Mouse (Mus musculus) lung, adult 10 weeks (tissue): ENCODE data around the gene Usp40. TPM values are rescaled to one million over a fixed set of nuclear protein-coding genes. Genes with fewer than 3 reads are reported as not detected.

Experiments used
- polyA plus RNA-seq: library from polyadenylated mRNA; stranded (reverse); fragments of 350-450 nt; fragmentation: Illumina TruSeq; extraction: RNeasy Lipid Tissue Mini Kit (QIAGEN cat#74804); gene quantifications from one replicate; pipeline ENCODE4 v1.2.3, GENCODE M21; 2014; ENCODE audit warnings: low read depth, low replicate concordance; ENCODE audit not compliant: insufficient read depth

The Usp40 gene
- polyA plus RNA-seq, result 5.5 TPM

GRCm38 (mm10) chr1:88008211-88008697 lies at the start of gene Usp40:
Usp40 (minus strand) TSS chr1:88008551.

DNA sequence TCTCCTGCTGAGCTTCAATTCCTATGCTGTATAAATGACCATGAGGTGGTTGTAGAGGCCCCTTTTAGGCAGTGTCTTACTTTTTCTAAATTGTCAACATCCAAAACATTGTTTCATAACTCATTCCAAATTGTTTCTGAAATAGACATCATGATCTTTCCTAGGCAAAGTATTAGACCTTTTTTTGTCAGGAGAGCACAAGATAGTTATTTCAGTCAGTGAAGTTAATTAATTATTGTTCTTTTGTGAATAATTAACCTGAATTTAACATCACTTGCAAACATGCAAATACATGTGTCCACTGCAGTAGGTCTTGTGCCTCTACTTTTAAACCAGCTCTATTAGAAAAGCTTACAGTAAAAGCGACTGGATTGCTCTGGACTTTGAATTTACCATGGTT lies 46.7 kb upstream of the Usp40 start, which contains the start of gene Ugt1a10:
Ugt1a10 (plus strand) TSS at position 301 of the 400 bp plus-strand sequence.

Other genes with a start within 250 kb of the Usp40 start
- 0.13 TPM for gene Sag, start 204.9 kb downstream of the Usp40 start, polyA plus RNA-seq
- gene Dgkd, start 155.3 kb downstream of the Usp40 start, polyA plus RNA-seq, result 24.4 TPM
- gene Ugt1a10, start 46.8 kb upstream of the Usp40 start, polyA plus RNA-seq, result not detected
- gene Ugt1a9, start 62.2 kb upstream of the Usp40 start, polyA plus RNA-seq, result not detected
- not detected for gene Ugt1a8, start 79.3 kb upstream of the Usp40 start, polyA plus RNA-seq
- gene Ugt1a7c, start 86.5 kb upstream of the Usp40 start, polyA plus RNA-seq, result 3.0 TPM
- 2.4 TPM for gene Ugt1a6b, start 94.7 kb upstream of the Usp40 start, polyA plus RNA-seq
- gene Ugt1a6a, start 126.3 kb upstream of the Usp40 start, polyA plus RNA-seq, result 25.8 TPM
- gene Ugt1a5, start 157.5 kb upstream of the Usp40 start, polyA plus RNA-seq, result not detected
- not detected for gene Ugt1a2, start 192.1 kb upstream of the Usp40 start, polyA plus RNA-seq
- 1.3 TPM for gene Dnajb3, start 197.2 kb upstream of the Usp40 start, polyA plus RNA-seq
- 0.14 TPM for gene Ugt1a1, start 203.4 kb upstream of the Usp40 start, polyA plus RNA-seq
- gene Mroh2a, start 218.4 kb upstream of the Usp40 start, polyA plus RNA-seq, result 0.27 TPM